Mouse (Mus musculus) spleen, adult 2 months (tissue): ENCODE results near the gene Osgep. TPM values are rescaled to one million over a fixed set of nuclear protein-coding genes. Genes with fewer than 3 reads are reported as not detected.
A peak's percentile ranks its signal among the peaks of the same experiment; 100 is the strongest.
"Not testable (repeated sequence)": the region's sequence is repeated elsewhere in the genome, so short reads cannot be mapped to it uniquely, and the experiment has no call there.

ENCODE experiments used
- DNase-seq, 2 experiments: peaks; one replicate each; pipeline versions ENCODE4 v3.0.0 to v3.0.0-alpha.2; 2012 to 2021; ENCODE audit warnings: low spot score in 2 of 2, low read depth in 1 of 2
- H3K27ac ChIP-seq: fragments of 200-500 bp; 2 replicates; pipeline ENCODE4 v1.5.1; 2012; ENCODE audit warnings: low read length, inconsistent platforms; ENCODE audit not compliant: insufficient read depth
- H3K27me3 ChIP-seq: fragments of 200-500 bp; 2 replicates; pipeline ENCODE4 v1.6.1; 2012; ENCODE audit warnings: mild to moderate bottlenecking, moderate library complexity, low read length, inconsistent platforms; ENCODE audit not compliant: control insufficient read depth, insufficient read depth
- H3K36me3 ChIP-seq: fragments of 200-500 bp; 2 replicates; pipeline ENCODE4 v1.6.1; 2012; ENCODE audit warnings: mild to moderate bottlenecking, low read length, inconsistent platforms; ENCODE audit not compliant: control insufficient read depth, insufficient read depth
- H3K4me1 ChIP-seq: fragments of 200-500 bp; 2 replicates; pipeline ENCODE4 v1.6.1; 2011; ENCODE audit warnings: inconsistent platforms; ENCODE audit not compliant: control insufficient read depth, insufficient read depth, insufficient read length
- H3K4me3 ChIP-seq: fragments of 200-500 bp; 2 replicates; pipeline ENCODE4 v1.5.1; 2011; ENCODE audit warnings: mild to moderate bottlenecking, inconsistent platforms; ENCODE audit not compliant: insufficient read depth, insufficient read length; ENCODE audit errors: extremely low read depth
- CTCF ChIP-seq: fragments of 200-500 bp; IDR thresholded peaks from 2 replicates; pipeline ENCODE4 v1.5.1; 2011; ENCODE audit warnings: mild to moderate bottlenecking, inconsistent platforms; ENCODE audit not compliant: insufficient read depth, insufficient read length, insufficient replicate concordance; ENCODE audit errors: extremely low read depth
- POLR2A ChIP-seq: fragments of 200-500 bp; IDR thresholded peaks from 2 replicates; pipeline ENCODE4 v1.6.1; 2011; ENCODE audit warnings: low read depth, low read length, inconsistent platforms
- WGBS: fragments of 180-500 bp; shearing (Covaris S2); methylation state at CpG from one replicate; pipeline ENCODE4 v1.1.7; 2018; 5-methylcytosine and 5-hydroxymethylcytosine counted together
- polyA plus RNA-seq: library from polyadenylated mRNA; depleted of rRNA; stranded (reverse); fragments of >200 nt; gene quantifications from 2 replicates; pipeline ENCODE4 v1.2.3, GENCODE M21; 2012

Osgep gene
- polyA plus RNA-seq, 1 experiment: 74.2 TPM

DNA sequence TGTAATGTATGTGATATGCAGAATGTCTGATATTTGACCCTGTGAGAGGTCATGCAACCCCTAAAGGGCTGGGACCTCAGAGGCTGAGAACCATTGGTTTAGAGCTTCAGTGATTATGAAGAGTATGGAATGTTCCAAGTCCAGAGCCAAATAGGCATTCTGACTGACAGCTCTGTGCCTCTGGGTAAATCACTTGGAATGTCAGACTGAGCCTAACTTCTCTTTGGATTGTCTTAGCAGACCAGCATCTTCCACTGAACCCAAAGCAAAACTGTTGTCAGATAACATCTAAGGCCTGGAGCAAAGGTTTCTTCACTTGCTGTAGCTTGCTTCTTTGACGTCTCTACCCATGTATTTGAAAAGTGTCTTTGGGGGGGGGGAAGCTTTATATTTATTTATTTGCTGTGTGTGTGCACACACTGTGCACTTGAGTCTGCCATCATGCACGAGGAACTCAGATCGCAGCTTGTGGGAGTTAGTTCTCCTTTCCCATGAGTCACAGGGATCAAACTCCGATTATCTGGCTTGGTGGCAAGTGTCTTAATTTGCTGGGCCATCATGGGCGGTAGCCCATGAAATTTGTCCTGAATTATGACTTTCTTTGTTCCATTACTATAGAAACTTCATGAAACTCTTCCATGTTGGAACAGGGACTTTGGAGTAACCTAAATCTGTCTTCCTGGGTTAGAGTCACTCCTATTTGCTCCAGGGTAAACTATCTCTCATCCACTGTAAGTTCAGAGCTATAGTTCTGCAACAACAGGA lies 43.7 kb upstream of the Osgep start:
- TF ChIP-seq POLR2A (no peak), CTCF (no peak)
- no peak overlapping the region for H3K4me3 ChIP-seq
- peaks cover 7% of the 10 kb centered on the region; the same call in 1 of the 2 replicates for H3K4me1 ChIP-seq
- H3K36me3 ChIP-seq: no peaks in the 10 kb centered on the region
- DNase-seq: no peak
- H3K27me3 ChIP-seq: no peaks in the 10 kb centered on the region
- 88% methylated on average over 5 of the region's 5 CpGs for WGBS
- H3K27ac ChIP-seq: no peak overlapping the region

DNA sequence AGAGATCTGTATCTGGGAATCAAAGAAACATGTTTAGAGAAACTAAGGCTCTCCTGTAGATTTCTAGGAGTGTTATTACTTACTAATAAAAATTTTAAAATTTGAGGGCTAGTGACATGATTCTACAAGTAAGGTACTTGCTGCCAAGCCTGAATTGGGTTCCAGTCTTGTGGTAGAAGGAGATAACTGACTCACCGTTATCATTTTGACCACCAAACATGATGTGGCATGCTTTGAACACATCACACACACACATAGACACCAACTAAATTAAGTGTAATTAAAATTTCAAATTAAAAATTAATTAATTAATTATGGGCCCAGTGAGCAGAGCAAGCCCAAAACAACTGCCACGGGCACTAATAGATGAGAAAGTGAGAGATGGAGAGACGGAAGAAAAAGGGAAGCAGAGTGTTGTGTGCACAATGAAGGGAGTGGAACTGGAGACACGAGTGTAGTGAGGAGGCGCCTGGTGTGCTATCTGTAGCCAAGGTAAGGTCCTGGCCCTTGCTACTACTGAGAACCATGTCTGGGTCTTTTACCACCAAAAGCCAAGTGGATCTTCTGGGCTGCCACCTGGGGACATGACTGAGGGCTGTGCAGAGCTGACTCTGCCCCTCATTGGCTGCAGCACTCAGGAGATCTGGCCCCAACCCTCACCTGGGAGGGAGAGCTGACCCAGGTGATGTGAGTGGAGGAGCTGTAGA lies 33.7 kb upstream of the Osgep start:
- H3K36me3 ChIP-seq, H3K27me3 ChIP-seq, H3K4me3 ChIP-seq, H3K27ac ChIP-seq, DNase-seq, H3K4me1 ChIP-seq: not testable (repeated sequence)
- 82% methylated on average over 5 of the region's 5 CpGs for WGBS

DNA sequence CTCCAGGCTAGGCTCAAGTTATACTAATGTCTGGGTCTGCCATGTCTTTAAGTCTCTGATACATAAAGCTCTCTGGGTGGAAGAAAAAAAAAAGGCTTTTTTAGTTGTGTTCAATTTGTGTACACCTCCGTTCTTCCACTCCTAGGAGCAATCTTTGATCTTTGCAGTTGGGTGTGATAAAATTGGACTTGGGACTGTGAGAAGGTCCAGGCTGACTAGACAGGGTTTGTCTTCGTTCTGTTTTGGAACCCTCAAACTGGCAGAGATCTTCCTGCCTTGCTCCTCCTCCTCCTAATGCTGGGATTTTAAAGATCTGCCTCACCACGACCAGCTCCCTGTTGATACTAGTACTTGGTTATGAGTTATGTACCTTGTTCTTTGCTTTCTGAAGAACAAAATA lies 32.5 kb upstream of the Osgep start:
- not testable (repeated sequence) for DNase-seq
- WGBS: 68% methylated on average over 3 of the region's 3 CpGs

DNA sequence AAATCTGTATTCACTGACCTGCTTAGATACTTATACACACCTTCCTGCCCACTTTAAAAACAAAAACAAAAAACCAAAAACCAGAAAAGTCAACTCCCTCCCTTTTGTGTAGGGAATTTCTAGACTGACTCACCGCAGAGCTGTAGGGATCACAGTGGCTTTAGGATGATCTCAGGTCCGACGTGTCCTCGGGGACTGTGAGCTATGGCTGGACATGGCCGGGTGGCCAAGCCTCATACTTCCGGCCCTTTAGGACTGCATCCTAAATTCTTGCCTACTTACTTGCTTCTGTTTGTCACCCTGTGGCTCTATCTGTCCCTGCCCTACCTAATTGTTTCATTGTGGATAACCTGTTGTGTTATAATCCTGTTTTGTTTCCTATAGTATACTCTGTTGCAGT lies 32.0 kb upstream of the Osgep start:
- H3K4me1 ChIP-seq, H3K4me3 ChIP-seq, H3K27me3 ChIP-seq, DNase-seq, H3K27ac ChIP-seq, H3K36me3 ChIP-seq: not testable (repeated sequence)
- WGBS: 83% methylated on average over 6 of the region's 6 CpGs

More for the DNA sequence above, 32.5 kb upstream of the Osgep start:
- not testable (repeated sequence) for H3K4me3 ChIP-seq, H3K27ac ChIP-seq, H3K27me3 ChIP-seq, H3K4me1 ChIP-seq, H3K36me3 ChIP-seq

DNA sequence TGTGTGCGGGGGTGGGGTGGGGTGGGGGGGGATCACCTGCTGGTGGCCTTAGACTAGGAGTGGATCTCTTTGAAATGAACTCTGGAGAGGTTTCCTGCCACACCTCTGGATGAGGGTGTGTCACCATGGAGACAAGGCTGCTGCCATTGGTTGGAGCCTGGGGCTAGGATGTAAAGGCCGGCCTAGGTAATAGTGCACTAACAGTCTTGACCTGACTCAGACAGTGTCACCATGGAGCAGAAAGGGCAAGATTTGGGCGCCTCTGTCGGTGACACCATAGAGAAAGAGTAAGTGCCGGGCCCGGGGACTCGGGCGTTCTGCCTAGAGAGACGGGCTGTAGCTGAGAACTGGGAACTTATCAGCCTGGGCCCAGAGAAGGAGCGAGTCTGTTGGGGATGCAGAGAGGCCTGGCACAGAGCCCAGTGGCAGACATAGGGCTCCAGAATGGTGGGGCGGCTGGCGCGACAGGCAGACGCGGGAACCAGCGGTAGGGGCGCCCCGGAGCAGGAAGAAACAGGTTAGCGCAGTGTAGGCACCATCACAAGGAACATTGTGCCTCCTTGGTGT lies 31.3 kb upstream of the Osgep start, which contains the start of gene Pnp2:
Gene Pnp2 (plus strand): TSS at position 51 of the 567 bp plus-strand sequence.
- not testable (repeated sequence) for H3K27me3 ChIP-seq, H3K36me3 ChIP-seq, H3K4me1 ChIP-seq
- Histone ChIP-seq H3K27ac (peak within 1 kb of the TSS; percentile 18; the same call in 1 of the 2 replicates), H3K4me3 (peak within 1 kb of the TSS; percentile 48)
- peak in 1 of 2 experiments; percentile 51 for DNase-seq
- WGBS: 16% methylated on average over 19 of the region's 19 CpGs

DNA sequence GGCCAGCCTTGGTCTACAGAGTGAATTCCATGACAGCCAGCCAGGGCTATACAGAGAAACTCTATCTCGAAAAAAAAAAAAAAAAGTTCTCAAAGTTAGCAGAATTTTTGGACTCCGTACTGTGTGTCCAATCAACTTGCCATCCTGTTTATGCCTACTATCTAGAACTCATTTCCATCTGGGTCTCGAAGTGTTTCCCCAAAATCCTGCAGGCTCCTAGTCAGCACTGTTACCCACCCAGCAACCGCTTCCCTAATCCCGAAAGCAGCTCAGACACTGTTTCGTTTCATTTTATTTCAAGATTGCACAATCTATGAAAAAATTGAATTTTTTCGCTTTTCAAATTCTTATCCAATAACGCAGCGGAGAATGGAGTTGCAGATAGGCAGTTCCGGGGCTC lies 30.8 kb upstream of the Osgep start:
- peaks cover 3% of the 10 kb centered on the region for H3K36me3 ChIP-seq
- DNase-seq: no peak
- H3K27ac ChIP-seq: no peak overlapping the region
- H3K4me3 ChIP-seq: no peak overlapping the region
- 78% methylated on average over 10 of the region's 10 CpGs for WGBS
- peaks cover 2% of the 10 kb centered on the region; the same call in 1 of the 2 replicates for H3K4me1 ChIP-seq
- TF ChIP-seq CTCF: no peak
- H3K27me3 ChIP-seq: no peaks in the 10 kb centered on the region

DNA sequence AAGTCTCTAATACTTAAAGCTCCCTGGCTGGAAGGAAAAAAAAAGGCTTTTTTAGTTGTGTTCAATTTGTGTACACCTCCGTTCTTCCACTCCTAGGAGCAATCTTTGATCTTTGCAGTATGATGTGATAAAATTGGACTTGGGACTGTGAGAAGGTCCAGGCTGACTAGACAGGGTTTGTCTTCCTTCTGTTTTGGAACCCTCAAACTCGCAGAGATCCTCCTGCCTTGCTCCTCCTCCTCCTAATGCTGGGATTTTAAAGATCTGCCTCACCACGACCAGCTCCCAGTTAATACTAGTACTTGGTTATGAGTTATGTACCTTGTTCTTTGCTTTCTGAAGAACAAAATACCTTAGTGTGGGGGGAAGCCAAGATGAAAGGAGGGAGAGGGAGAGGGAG lies 20.8 kb upstream of the Osgep start:
- not testable (repeated sequence) for H3K27ac ChIP-seq, DNase-seq
- 7% methylated on average over 3 of the region's 3 CpGs for WGBS

DNA sequence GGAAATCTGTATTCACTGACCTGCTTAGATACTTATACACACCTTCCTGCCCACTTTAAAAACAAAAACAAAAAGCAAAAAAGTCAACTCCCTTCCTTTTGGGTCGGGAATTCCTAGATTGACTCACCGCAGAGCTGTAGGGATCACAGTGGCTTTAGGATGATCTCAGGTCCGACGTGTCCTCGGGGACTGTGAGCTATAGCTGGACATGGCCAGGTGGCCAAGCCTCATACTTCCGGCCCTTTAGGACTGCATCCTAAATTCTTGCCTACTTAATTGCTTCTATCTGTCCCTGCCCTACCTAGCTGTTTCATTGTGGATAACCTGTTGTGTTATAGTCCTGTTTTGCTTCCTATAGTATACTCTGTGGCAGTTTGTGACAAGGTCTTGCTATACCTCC lies 20.4 kb upstream of the Osgep start:
- DNase-seq, H3K4me1 ChIP-seq, H3K36me3 ChIP-seq, H3K27me3 ChIP-seq: not testable (repeated sequence)
- 4% methylated on average over 6 of the region's 6 CpGs for WGBS
- H3K27ac ChIP-seq: peak overlapping the region; percentile 86
- peak overlapping the region; percentile 68 for H3K4me3 ChIP-seq

More for the DNA sequence above, 20.8 kb upstream of the Osgep start:
- H3K4me1 ChIP-seq, H3K27me3 ChIP-seq, H3K36me3 ChIP-seq: not testable (repeated sequence)
- H3K4me3 ChIP-seq: peak overlapping the region; percentile 23
